ENCODE assay signal across 11 mouse cellular contexts in the genomic region with DNA sequence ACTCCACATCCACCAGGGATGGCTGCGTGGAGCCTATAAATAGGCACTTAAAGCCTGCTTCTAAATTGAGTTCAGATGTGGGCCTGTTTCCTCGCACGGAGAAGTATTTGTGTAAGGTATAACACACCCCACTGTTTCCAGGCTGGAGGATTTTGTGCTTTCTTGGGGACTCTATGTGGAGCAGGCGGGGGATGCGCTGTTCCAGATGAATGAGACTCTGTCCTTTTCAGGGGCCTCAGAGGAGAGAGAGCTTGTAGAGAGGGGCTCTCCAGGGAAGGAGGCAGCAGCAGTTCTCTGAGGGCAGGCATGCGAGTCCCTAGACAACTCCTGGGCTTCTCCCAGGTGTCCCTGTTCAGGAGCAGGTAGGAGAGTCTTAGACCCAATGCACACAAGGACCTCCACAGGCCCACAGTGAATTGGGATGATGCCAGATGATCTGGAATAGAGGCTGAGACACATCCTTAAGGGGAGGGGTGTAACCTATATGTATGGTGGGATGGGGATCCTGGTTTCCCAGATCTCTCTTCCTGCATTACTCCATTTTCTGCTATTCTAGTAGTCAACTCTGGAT.
DNase-seq lines count a peak whose midpoint lies in the region; ATAC-seq lines count a peak whose summit lies in the region.
"Had no signal": no experiment of that assay in that cellular context is flagged by ENCODE, and none has a peak within 500 bp of the region (broad histone marks: within the 10 kb centered on the region; RNA-seq: fewer than 3 reads in every experiment).

No protein-coding gene starts in this region.

- DNase-seq in cerebellum, adult 9-10 months: peak; percentile 63
- DNase-seq in cerebellum, adult 11 months: no peak
- peak; percentile 90 for DNase-seq in brain, adult 2 months (ENCODE audit: low read depth, low spot score)
- no peak for DNase-seq in hindbrain, embryonic 14.5 days (ENCODE audit: low spot score)
- no peak for DNase-seq in ovary, postnatal 14 days (ENCODE audit: low spot score)
- no peak for DNase-seq in MN1 (ENCODE audit: low spot score)
- no peak for DNase-seq in retina, embryonic 14.5 days (ENCODE audit: low spot score)
- DNase-seq: kidney, postnatal 25 days had no signal

- WGBS in hindbrain, embryonic 14.5 days: 43% methylated on average over 6 of the region's 6 CpGs
- 31% methylated on average over 6 of the region's 6 CpGs for WGBS in limb, embryonic 15.5 days

- H3K27me3 ChIP-seq in hindbrain, embryonic 14.5 days (ENCODE audit: control insufficient read depth, insufficient read depth, low read length): no peaks in the 10 kb centered on the region
- no peaks in the 10 kb centered on the region for H3K27me3 ChIP-seq in limb, embryonic 15.5 days
- H3K27me3 ChIP-seq: megakaryocyte, embryonic 14.5 days had no signal

- H3K4me2 ChIP-seq in hindbrain, embryonic 14.5 days (replicated peaks): no peak overlapping the region
- H3K4me2 ChIP-seq in limb, embryonic 15.5 days: no peak overlapping the region
- H3K4me2 ChIP-seq: forebrain, embryonic 13.5 days had no signal

- no peaks in the 10 kb centered on the region for H3K9me3 ChIP-seq in hindbrain, embryonic 14.5 days (ENCODE audit: control insufficient read depth, low read length)
- H3K9me3 ChIP-seq in limb, embryonic 15.5 days: no peaks in the 10 kb centered on the region
- H3K9me3 ChIP-seq: forebrain, embryonic 13.5 days had no signal

- H3K27ac ChIP-seq in hindbrain, embryonic 14.5 days: 0 out of 2 replicates have a peak overlapping the region, but pooled peaks have one; percentile 43
- H3K27ac ChIP-seq in limb, embryonic 15.5 days: 0 out of 2 replicates have a peak overlapping the region, but pooled peaks have one; percentile 23
- H3K27ac ChIP-seq: forebrain, embryonic 13.5 days had no signal

- ATAC-seq in hindbrain, embryonic 14.5 days (ENCODE audit: low FRiP score): no peak
- ATAC-seq in limb, embryonic 15.5 days (ENCODE audit: insufficient number of reproducible peaks, low FRiP score, low TSS enrichment, low read depth): 0 out of 2 replicates have a peak, but pooled peaks have one; percentile 13
- ATAC-seq: forebrain, embryonic 13.5 days had no signal

- H3K9ac ChIP-seq in hindbrain, embryonic 14.5 days: no peak overlapping the region
- no peak overlapping the region for H3K9ac ChIP-seq in limb, embryonic 15.5 days
- H3K9ac ChIP-seq: forebrain, embryonic 13.5 days had no signal

- H3K36me3 ChIP-seq in hindbrain, embryonic 14.5 days (replicated peaks; ENCODE audit: control insufficient read depth, insufficient read depth): no peaks in the 10 kb centered on the region
- no peaks in the 10 kb centered on the region for H3K36me3 ChIP-seq in limb, embryonic 15.5 days

- peaks cover 44% of the 10 kb centered on the region for H3K4me1 ChIP-seq in hindbrain, embryonic 14.5 days (replicated peaks; ENCODE audit: control insufficient read depth, insufficient read depth, low read length)
- H3K4me1 ChIP-seq in limb, embryonic 15.5 days: peaks cover 13% of the 10 kb centered on the region
- H3K4me1 ChIP-seq: megakaryocyte, embryonic 14.5 days had no signal

- no peak overlapping the region for H3K4me3 ChIP-seq in hindbrain, embryonic 14.5 days (replicated peaks; ENCODE audit: low read length)
- no peak overlapping the region for H3K4me3 ChIP-seq in limb, embryonic 15.5 days
- H3K4me3 ChIP-seq: forebrain, embryonic 13.5 days; megakaryocyte, embryonic 14.5 days had no signal

Comparison
In these comparisons a context has a peak if more than half of its experiments do, and no peak if none do; other contexts are left out.
1. DNase-seq: peak in cerebellum, adult 9-10 months (single experiment) and brain, adult 2 months (single experiment); none in cerebellum, adult 11 months (single experiment), hindbrain, embryonic 14.5 days (single experiment), ovary, postnatal 14 days (single experiment), MN1 (single experiment) and retina, embryonic 14.5 days (single experiment).